Mouse (Mus musculus) adrenal gland, adult 10 weeks (tissue): ENCODE data around the gene Adra2a. TPM values are rescaled to one million over a fixed set of nuclear protein-coding genes. Genes with fewer than 3 reads are reported as not detected.

Source experiments
- polyA plus RNA-seq: library from polyadenylated mRNA; stranded (reverse); fragments of 350-450 nt; fragmentation: Illumina TruSeq; extraction: RNeasy Lipid Tissue Mini Kit (QIAGEN cat#74804); gene quantifications from one replicate; pipeline ENCODE4 v1.2.3, GENCODE M21; 2014; ENCODE audit warnings: low read depth, low replicate concordance

Adra2a gene
- not detected for polyA plus RNA-seq

GRCm38 (mm10) chr19:54043851-54044250 is at the start of gene Adra2a:
Gene Adra2a, plus strand, starts transcription at chr19:54044151.

Other genes starting within 250 kb of the Adra2a start
- 196 TPM for gene Pdcd4, start 151.9 kb upstream of the Adra2a start, polyA plus RNA-seq
- 147 TPM for gene Shoc2, start 99.8 kb upstream of the Adra2a start, polyA plus RNA-seq
- gene Bbip1, start 99.5 kb upstream of the Adra2a start, polyA plus RNA-seq: 84.7 TPM